Mouse (Mus musculus): ENCODE measurements around the gene Adarb2. TPM values are rescaled to one million over a fixed set of nuclear protein-coding genes. Genes with fewer than 3 reads are reported as not detected.

Adarb2 gene
- total RNA-seq, 2 experiments from 2014 or later = 0.04 TPM; not detected in 1

- ATAC-seq (ENCODE audit: poor library complexity, severe bottlenecking) = no peak
These were observed 568.0 kb downstream of the Adarb2 start for GRCm38 (mm10) chr13:8770616-8771015.

GRCm38 (mm10) chr13:8780441-8780840 lies 577.8 kb downstream of the Adarb2 start:
- peak; percentile 83 for ATAC-seq (ENCODE audit: poor library complexity, severe bottlenecking)

DNA sequence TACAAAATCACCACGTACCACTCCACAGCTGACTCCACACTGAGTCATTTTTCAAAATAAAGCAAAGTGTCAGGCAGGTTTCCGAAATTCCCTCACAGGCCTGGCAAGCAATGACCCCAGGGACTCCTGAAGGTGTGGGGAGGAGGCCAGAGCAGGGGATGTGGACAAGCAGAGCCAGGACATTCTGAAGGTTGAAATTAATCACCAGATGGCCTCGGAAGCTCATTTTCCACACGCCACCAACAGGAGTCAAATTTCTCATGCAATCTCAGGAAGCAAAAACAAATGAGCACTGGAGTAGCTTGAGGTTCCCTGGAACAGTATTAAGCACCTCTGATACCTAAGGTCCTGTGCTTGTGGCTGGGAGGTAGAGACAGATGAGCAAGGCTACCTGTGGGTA lies 580.0 kb downstream of the Adarb2 start:
- ATAC-seq (ENCODE audit: poor library complexity, severe bottlenecking) = no peak

GRCm38 (mm10) chr13:8783686-8784307 lies 581.1 kb downstream of the Adarb2 start:
- no peak for ATAC-seq (ENCODE audit: poor library complexity, severe bottlenecking)

DNA sequence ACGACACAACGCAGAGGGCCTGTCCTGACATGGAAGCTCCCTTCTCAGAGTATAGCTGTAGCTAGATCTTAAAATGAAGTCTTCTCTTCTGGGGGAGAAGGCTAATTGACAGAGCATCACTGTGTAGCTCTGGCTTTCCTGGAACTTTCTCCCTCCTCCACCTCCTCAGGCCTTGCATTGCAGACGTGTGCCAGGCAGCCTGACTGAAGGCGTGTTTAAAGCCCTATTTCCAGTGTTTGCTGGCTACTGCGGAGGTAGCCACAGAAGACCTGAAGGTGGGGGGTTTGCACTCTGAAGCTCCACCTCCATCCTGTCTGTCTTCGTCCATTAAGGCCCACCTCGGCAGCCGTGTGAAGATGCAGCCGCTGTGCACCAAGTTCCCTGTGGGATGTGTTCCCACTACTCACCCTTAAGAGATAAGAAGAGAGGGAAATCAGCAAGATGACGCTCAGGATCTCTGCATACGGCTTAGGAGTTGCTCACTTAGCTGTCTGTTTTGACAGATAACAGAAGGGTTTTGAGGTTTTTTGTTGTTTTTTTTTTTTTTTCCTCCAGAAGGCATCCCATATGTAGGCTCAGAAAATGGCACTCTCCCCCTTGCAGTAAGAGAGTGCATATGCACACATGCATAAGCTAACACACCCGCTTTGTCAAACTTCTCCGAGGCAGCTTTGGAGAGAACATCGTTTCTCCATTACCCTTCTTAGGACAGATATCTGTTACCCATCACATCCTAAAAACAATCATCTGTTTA lies 581.8 kb downstream of the Adarb2 start:
- no peak for ATAC-seq (ENCODE audit: poor library complexity, severe bottlenecking)

GRCm38 (mm10) chr13:8785185-8785584 lies 582.5 kb downstream of the Adarb2 start:
- peak; percentile 67 for ATAC-seq (ENCODE audit: poor library complexity, severe bottlenecking)

DNA sequence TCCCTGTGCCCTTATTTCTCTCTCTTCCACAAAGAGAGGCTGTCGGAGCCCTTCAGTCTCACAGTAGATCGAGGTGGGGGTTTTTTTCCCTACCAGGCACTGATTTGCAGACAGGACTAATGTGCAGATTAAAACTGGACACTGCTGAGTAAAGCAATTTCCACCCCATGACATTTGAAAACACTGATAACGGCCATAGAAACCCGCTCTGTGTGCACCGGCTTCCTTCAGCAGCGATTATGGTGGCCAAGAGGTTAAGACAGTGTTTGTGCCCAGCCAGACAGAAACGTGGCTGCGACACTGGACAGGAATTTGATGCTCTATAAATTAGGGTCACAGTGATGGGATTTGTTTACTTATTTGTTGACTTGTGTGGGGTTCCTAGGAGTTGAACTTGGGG lies 590.6 kb downstream of the Adarb2 start:
- no peak for ATAC-seq (ENCODE audit: poor library complexity, severe bottlenecking)

GRCm38 (mm10) chr13:8800576-8800975 lies 597.9 kb downstream of the Adarb2 start:
- no peak for ATAC-seq (ENCODE audit: poor library complexity, severe bottlenecking)

- ATAC-seq (ENCODE audit: poor library complexity, severe bottlenecking) = no peak
These were observed 603.3 kb downstream of the Adarb2 start for GRCm38 (mm10) chr13:8805931-8806330.
